Mouse (Mus musculus) layer of hippocampus, adult 9-11 months (tissue): Measurements from ENCODE around the gene Gm17521.
"Not testable (repeated sequence)": the region's sequence is repeated elsewhere in the genome, so short reads cannot be mapped to it uniquely, and the experiment has no call there.

Source experiments
- DNase-seq: peaks from one replicate; pipeline ENCODE4 v3.0.0; 2022

Gene Gm17521

GRCm38 (mm10) chrX:123029569-123029968 is at the start of gene Gm17521:
Gm17521 (minus strand) TSS chrX:123029669.
- not testable (repeated sequence) for DNase-seq

DNA sequence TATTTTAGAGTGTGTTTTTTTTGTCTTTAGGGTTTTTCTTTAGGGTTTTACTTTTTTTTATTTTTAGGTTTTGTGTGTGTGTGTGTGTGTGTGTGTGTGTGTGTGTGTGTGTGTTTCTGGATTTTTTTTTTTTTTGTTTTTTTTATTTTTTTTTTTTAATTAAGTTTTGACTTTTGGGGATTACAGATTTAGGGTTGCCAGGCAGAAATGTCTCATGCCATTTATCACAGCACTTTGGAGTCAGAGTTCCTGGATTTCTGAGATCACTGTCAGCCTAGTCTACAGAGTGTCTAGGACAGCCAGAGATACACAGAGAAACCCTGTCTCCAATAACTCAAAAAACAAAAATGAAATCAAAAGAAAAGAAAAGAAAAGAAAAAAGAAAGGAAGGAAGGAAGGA is 14.5 kb upstream of the Gm17521 start:
- DNase-seq: no peak

DNA sequence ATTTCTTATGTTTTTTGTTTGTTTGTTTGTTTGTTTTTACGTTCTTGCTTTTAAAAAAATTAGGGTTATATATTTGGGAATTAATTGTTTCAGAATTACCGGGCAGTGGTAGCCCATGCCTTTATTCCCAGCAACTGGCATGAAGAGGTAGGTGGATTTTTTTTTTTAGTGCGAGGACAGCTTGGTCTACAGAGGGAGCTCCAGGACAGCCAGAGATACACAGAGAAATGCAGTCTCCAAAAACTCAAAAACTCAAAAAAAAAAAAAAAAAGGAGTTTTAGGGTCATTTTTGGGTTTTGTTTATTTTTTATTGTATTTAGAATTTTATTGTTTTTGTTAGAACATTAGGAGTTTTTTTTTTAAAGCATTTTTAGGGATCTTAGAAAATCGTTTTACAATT is 14.0 kb upstream of the Gm17521 start:
- DNase-seq: no peak
